Mouse (Mus musculus) lung, postnatal 25 days (tissue): ENCODE measurements around the gene Hoxa5.

Experiments used
- DNase-seq: peaks from one replicate; pipeline ENCODE4 v3.0.0; 2022; ENCODE audit warnings: low spot score

Hoxa5 gene

GRCm38 (mm10) chr6:52214271-52214670 lies 9.9 kb upstream of the Hoxa5 start:
- DNase-seq: no peak

- no peak for DNase-seq
These were observed 9.0 kb upstream of the Hoxa5 start, which contains the start of the genes Hoxa3 and Gm28308 for GRCm38 (mm10) chr6:52213119-52213986. Hoxa3 (minus strand) TSS chr6:52213336. Gm28308 (minus strand) TSS chr6:52213339.

- DNase-seq: no peak
These were observed 8.2 kb upstream of the Hoxa5 start for GRCm38 (mm10) chr6:52212556-52213118.

GRCm38 (mm10) chr6:52211961-52212360 lies 7.6 kb upstream of the Hoxa5 start:
- DNase-seq: no peak

- DNase-seq: peak; percentile 72
These were observed 7.0 kb upstream of the Hoxa5 start for GRCm38 (mm10) chr6:52211170-52211935.

GRCm38 (mm10) chr6:52209685-52210046 lies 5.3 kb upstream of the Hoxa5 start:
- no peak for DNase-seq

GRCm38 (mm10) chr6:52208868-52209684 lies 4.7 kb upstream of the Hoxa5 start:
- DNase-seq: no peak

GRCm38 (mm10) chr6:52208072-52208867 lies 3.9 kb upstream of the Hoxa5 start, which contains the start of gene Hoxa6:
Hoxa6 (minus strand) TSS chr6:52208722.
- DNase-seq: no peak

GRCm38 (mm10) chr6:52207684-52207976 lies 3.2 kb upstream of the Hoxa5 start:
- no peak for DNase-seq

- no peak for DNase-seq
These were observed 2.7 kb upstream of the Hoxa5 start for GRCm38 (mm10) chr6:52206882-52207683.

- DNase-seq: no peak
These were observed 1.5 kb upstream of the Hoxa5 start for GRCm38 (mm10) chr6:52205638-52206621.

GRCm38 (mm10) chr6:52205221-52205620 lies 834 bp upstream of the Hoxa5 start:
- no peak for DNase-seq

- DNase-seq: no peak
These were observed 877 bp downstream of the Hoxa5 start for GRCm38 (mm10) chr6:52203371-52204049.

GRCm38 (mm10) chr6:52203121-52203370 lies 1.3 kb downstream of the Hoxa5 start:
- DNase-seq: no peak

GRCm38 (mm10) chr6:52202362-52203120 lies 1.8 kb downstream of the Hoxa5 start:
- DNase-seq: no peak

- DNase-seq: no peak
These were observed 3.1 kb downstream of the Hoxa5 start for GRCm38 (mm10) chr6:52201269-52201668.

GRCm38 (mm10) chr6:52200751-52201250 lies 3.6 kb downstream of the Hoxa5 start:
- no peak for DNase-seq
